Mouse (Mus musculus) heart, adult 2 months (tissue): Measurements from ENCODE around the gene Ccdc105.

Experiments used
- CTCF ChIP-seq: fragments of 200-600 bp; IDR thresholded peaks from 2 replicates; pipeline ENCODE4 v1.8.1; 2022; ENCODE audit warnings: antibody characterized with exemption, mild to moderate bottlenecking, moderate library complexity
- POLR2A ChIP-seq: fragments of 200-500 bp; IDR thresholded peaks from 2 replicates; pipeline ENCODE4 v1.6.1; 2011; ENCODE audit warnings: mild to moderate bottlenecking, low read depth, low read length, control low read depth; ENCODE audit not compliant: insufficient read depth

GRCm38 (mm10) chr10:78745453-78746232, 7.2 kb downstream of the Ccdc105 start:
- TF ChIP-seq CTCF (no peak), POLR2A (no peak)
